Mouse (Mus musculus) adrenal gland (tissue): ENCODE measurements around the gene Snrnp35.

ENCODE experiments used
- intact Hi-C: fragments of 180-260 bp; cut with DNase I; formaldehyde crosslinking; loops from one replicate; pipeline ENCODE4 v1.15.1; 2025

The Snrnp35 gene

DNA sequence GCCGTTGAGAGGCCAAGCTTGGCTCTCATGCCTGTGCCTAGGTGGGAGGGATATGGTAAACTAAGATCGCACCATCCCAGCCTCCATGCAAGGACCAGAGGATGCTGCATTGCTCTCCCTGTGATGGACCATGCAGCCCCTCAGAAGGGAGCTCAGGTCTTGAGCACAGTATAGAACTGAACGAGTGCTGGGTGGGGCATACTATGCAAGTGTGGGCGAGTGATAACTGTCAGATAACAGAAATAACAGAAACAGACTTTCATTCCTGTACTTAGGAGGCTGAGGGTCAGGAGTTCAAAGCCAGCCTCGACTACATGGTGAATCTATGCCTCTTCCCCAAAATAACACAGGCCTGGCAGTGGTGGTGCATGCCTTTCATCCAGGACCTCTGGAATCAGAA lies 52.1 kb downstream of the Snrnp35 start:
- intact Hi-C loops, result no loop called here

DNA sequence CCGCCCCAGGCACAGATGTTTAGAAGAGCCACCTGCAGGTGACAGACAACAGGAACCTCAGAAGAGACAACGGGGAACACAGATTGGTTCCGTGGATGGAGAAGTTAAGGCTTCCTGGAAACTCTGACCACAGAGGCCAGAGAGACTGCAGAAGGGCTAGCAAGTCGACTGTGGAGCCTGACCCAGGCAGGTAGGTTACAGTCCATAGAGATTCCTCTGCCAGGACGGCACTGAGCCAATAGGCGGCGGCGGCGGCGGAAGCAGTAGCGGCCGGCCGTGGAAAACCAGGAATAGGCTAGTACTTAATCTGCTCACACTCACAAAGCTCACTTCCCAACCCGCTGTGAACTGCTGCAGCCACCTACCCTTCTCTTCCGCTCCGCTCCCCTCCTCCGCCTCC lies 53.8 kb downstream of the Snrnp35 start:
- intact Hi-C loops, result no loop called here

DNA sequence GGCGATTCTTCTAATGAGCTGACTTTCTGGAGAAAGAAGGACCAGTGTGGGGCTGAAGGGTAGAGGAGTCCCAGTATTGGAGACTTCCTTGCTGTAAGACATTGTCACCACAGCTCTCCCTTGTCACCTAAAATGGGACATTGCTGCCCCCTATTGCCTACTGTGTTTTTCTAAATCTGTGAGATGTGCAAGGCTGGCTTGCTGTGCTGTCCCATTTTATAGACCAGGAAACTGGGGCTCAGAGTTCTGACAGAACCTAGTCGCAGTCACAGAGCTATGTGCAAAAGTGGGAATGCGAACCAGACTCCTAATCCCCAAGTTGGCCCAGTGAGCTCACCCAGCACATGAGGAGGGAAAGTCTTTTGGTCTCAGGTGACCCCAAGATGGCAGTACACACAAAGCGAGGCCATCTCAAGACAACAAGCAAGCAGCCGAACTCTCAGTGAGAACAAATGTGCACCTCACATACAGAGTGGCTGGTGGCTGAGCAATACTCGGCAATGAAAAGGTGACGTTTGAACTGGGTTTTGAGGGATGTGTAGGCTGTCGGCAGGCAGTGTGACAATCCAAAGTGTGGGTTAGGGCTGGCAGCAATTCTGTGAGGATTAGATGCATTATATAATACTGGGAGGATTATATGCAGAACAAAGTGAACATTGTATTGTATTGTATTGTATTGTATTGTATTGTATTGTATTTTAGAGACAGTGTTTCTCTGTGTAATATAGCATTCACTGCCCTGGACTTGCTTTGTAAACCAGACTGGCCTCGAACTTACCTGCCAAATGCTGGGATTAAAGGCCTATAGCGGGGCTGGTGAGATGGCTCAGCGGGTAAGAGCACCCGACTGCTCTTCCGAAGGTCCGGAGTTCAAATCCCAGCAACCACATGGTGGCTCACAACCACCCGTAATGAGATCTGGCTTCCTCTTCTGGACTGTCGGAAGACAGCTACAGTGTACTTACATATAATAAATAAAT lies 56.2 kb downstream of the Snrnp35 start:
- intact Hi-C loops, result no loop called here

DNA sequence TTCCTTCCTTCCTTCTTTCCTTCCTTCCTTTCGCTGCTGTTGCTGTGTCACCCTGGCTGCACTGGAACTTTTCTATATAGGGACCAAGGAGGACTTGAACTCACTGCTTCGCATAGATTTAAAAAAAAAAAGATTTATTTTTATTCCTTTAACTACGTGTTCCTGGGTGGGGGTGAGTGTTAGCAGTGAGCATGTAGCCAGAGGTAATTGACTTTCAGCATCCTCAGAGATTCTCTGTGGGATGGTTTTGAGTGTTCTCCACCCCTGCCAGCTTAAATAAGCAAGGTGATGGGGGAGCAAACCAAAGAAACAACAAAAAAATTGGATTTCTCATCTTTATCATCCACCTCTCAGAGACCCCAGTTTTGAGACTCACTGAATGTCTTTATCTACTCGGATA lies 57.0 kb downstream of the Snrnp35 start:
- intact Hi-C loops, result loop anchor here (2.0 kb wide), 1 partner anchor 113 kb away; the partner anchor contains the start of gene Sbno1

DNA sequence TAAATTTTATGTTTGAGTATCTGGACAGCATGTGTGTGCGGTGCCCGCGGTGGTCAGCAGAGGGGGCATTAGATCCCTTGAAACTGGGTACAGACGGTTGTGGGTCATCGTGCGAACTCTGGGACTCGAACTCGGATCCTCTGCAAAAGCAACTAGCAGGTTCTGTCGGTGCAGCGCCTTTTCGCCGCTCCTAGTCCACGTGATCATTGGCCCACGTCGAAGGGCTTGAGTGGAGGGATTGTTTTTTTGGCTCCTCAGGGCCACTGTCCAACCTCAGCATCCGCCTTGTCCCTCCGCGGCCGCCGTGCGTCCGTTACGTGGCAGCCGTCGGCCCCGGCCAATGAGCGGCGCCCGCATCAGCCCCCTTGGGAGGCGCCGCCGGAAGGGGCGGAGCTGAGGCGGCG lies 57.5 kb downstream of the Snrnp35 start, which contains the start of gene Tmed2:
Gene Tmed2 (plus strand): TSS at position 313 of the 404 bp plus-strand sequence.
- intact Hi-C loops, result loop anchor here (2.0 kb wide), 1 partner anchor 114 kb away; the partner anchor contains the start of gene Sbno1
